Mouse (Mus musculus): ENCODE data around the gene Anks3.

GRCm38 (mm10) chr16:4907972-4908371, 56.0 kb downstream of the Anks3 start:
- no peak for TF ChIP-seq TAL1 (conservative IDR thresholded peaks at IDR 0.05; ENCODE audit: low read depth, low read length)
- no peak for TF ChIP-seq POLR2AphosphoS5 (IDR thresholded peaks at IDR 0.05; ENCODE audit: insufficient replicate concordance, low read depth, low read length)

Measured in G1E (cell line).